Mouse (Mus musculus) mouse embryonic stem cell (cell line): Measurements from ENCODE around the gene Shh.

Experiments
- in situ Hi-C, 2 experiments: fragments of 300-500 bp; cut with MboI; formaldehyde crosslinking; loops; 1 replicate in 1 of 2; 3 replicates in 1 of 2; pipeline ENCODE4 v1.14.3; 2019 to 2020; ENCODE audit warnings: low sequenced_read_pairs in 2 of 2, low pct_unique_long_range_greater_than_20kb in 1 of 2, mixed read lengths in 1 of 2; ENCODE audit not compliant: unreplicated experiment in 1 of 2

Gene Shh

DNA sequence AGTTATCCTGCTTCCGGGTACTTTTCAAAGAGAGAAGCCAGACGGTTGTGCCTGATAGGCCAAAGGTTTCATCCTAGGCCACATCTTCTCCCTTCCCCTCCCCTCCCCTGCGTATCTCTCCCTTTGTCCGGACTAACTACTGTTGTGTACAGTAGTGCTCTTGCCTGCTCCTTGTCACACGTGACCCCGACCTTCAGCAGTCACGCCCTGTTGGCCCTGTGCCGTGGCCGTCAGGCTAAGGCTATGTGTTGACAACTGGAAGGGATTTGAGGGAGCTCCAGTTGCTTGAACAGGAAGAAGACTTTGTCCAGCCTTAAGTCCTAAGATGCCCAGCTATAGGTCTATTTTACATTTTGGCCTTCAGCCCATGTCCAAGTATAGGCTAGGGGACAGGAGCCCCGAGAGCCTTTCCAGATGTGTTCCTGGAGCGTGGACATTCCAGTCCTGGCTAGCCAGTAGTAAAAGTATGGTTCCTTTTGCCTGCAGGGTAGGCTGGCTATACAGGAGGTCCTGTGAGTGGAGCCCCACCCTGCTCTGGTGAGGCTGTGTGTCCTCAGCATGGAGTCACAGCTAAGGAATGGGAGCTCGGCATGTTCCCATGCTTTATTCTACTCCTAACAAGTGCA, 47.3 kb downstream of the Shh start:
- in situ Hi-C loops: no loop called here

DNA sequence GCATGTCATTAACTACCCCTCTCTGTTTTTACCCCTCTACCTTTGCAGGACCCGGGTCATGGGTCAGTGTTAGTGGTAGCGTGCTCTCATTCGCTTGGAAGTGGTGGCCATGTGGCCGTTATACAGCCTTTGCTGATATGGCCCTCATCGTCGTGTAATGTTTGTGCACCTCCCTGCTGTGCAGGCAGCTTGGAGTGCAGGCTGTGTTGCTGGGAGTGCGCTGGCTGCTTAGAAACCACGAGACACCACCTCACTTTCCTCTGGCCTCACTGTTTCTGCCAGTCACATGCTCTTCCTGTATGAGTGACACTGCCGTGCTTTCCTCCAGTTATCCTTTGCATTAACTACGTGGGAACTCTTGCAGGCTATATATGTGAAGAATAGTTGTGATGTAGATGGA, 48.3 kb downstream of the Shh start:
- in situ Hi-C loops: no loop called here

DNA sequence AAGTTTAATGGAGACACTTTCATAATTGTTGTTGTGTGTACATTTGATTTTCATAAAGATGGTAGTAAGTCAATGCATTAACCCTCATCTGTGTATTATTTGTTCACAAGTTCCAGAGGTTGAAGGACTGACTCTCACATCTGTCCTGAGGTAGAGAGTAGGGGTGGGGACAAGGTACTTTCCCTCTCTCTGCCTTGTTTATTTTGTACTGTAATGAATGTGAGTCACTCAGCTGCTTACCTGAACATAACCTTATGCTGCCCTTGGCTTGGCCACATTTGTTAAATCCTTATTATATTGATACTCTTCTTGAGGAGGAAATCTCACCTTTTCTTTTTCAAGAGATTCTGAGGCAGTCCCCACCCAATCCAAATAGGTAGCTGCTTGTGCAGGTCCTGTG, 51.0 kb downstream of the Shh start:
- in situ Hi-C loops: no loop called here

DNA sequence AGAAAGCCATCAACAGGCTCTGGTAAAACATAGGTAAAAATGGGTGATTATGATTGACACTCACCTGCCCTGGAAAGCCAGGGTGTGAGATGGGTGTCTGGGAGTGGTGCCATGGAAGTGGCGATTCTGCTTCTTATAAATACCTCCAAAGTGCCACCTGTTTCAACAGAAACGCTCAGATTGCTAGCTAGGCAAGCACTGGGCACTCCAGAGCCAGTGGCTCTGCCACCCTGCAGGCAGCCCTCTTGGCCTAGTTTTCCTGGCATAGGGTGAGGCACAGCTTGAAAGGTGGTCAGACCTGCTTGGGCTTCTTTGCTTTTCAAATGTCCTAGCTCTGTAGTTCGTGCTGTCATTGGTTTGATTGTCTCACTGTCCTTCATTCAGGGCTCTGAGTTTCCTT, 53.0 kb downstream of the Shh start:
- in situ Hi-C loops: no loop called here

DNA sequence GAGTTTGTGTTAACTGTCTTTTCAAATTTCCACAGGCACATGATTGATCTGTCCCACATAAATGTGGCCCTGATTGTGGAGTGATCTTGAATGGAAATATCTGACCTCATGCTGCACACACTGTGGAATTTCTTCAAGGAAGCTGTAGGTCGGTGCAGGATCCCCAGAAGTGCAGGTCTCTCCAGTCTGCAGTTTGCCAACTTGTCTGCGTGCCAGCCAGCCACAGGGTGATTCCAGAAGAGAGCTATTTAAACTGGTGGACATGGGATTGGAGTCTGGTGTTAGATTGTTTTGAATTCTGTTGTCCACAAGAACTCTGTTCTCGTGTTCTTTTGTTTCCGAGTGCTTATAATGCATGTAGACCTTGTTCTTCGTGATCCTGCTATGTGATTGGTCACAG, 53.5 kb downstream of the Shh start:
- in situ Hi-C loops: no loop called here

DNA sequence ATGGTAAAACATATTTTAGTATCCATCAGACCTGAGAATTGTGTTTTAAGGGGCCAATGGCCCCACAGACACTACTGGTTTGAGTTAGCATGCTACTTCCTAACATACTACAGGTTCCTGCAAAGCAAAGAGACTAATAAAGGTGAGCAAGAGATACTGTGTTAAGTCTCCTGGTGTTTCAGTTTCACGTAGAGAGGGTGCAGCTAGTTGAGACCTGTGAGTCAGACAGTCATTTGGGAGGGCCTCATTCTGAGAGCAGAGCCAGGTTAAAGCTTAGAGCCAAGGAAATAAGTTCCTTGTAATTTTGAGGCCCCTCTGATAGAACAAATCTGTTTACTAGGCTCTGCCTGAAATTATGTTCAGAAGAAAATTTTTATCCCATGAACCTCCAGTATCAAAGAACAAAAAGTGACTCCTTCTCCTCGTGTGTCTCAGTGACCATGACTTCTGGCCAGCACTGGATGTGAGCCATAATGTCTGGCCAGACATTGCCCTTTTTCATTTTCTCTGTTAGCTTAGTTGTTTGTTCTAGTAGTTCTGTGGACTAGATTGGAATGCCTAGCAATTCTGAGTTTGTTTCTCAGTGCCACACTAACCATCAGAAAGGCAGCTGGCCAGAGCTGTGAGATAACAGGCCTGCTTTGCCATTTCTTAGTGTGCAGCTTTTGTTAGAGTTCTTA, 54.9 kb downstream of the Shh start:
- in situ Hi-C loops: no loop called here
